Mouse (Mus musculus): ENCODE measurements around the gene Mgarp. TPM values are rescaled to one million over a fixed set of nuclear protein-coding genes. Genes with fewer than 3 reads are reported as not detected.

Gene Mgarp
- polyA plus RNA-seq (2015; fragmentation: Illumina TruSeq; extraction: RNeasy Lipid Tissue Mini Kit (QIAGEN cat#74804); ENCODE audit: insufficient read depth, low read depth, low replicate concordance), result 0.70 TPM

GRCm38 (mm10) chr3:51396219-51397068 lies at the start of gene Mgarp:
TSS of gene Mgarp (minus strand) at chr3:51396738.

GRCm38 (mm10) chr3:51415098-51416072 lies 18.8 kb upstream of the Mgarp start, which contains the start of gene Naa15:
TSS of gene Naa15 (plus strand) at chr3:51415148.

GRCm38 (mm10) chr3:51408561-51409183 lies 12.1 kb upstream of the Mgarp start, which contains the start of gene Ndufc1:
TSS of gene Ndufc1 (minus strand) at chr3:51408988.

GRCm38 (mm10) chr3:51340552-51341267 lies 55.8 kb downstream of the Mgarp start, which contains the start of gene Elf2:
TSS of gene Elf2 (minus strand) at chr3:51340663.

Other genes with a start within 250 kb of the Mgarp start
- gene Noct, start 172.3 kb downstream of the Mgarp start, polyA plus RNA-seq (2015; fragmentation: Illumina TruSeq; extraction: RNeasy Lipid Tissue Mini Kit (QIAGEN cat#74804); ENCODE audit: insufficient read depth, low read depth, low replicate concordance), result 4.5 TPM
- gene Elf2, start 56.1 kb downstream of the Mgarp start, polyA plus RNA-seq (2015; fragmentation: Illumina TruSeq; extraction: RNeasy Lipid Tissue Mini Kit (QIAGEN cat#74804); ENCODE audit: insufficient read depth, low read depth, low replicate concordance), result 8.5 TPM
- gene Ndufc1, start 12.2 kb upstream of the Mgarp start, polyA plus RNA-seq (2015; fragmentation: Illumina TruSeq; extraction: RNeasy Lipid Tissue Mini Kit (QIAGEN cat#74804); ENCODE audit: insufficient read depth, low read depth, low replicate concordance), result 74.9 TPM
- 6.2 TPM for gene Naa15, start 18.4 kb upstream of the Mgarp start, polyA plus RNA-seq (2015; fragmentation: Illumina TruSeq; extraction: RNeasy Lipid Tissue Mini Kit (QIAGEN cat#74804); ENCODE audit: insufficient read depth, low read depth, low replicate concordance)
- 4.6 TPM for gene Rab33b, start 87.2 kb upstream of the Mgarp start, polyA plus RNA-seq (2015; fragmentation: Illumina TruSeq; extraction: RNeasy Lipid Tissue Mini Kit (QIAGEN cat#74804); ENCODE audit: insufficient read depth, low read depth, low replicate concordance)
- 6.4 TPM for gene Setd7, start 164.1 kb upstream of the Mgarp start, polyA plus RNA-seq (2015; fragmentation: Illumina TruSeq; extraction: RNeasy Lipid Tissue Mini Kit (QIAGEN cat#74804); ENCODE audit: insufficient read depth, low read depth, low replicate concordance)